Mouse (Mus musculus) C2C12 (cell line): ENCODE measurements around the gene Pdcd11.

Experiments used
- CTCF ChIP-seq: IDR thresholded peaks from one replicate; pipeline ENCODE4 v1.5.1; 2011; ENCODE audit not compliant: control insufficient read depth, insufficient read depth, insufficient read length
- MAX ChIP-seq: IDR thresholded peaks from one replicate; pipeline ENCODE4 v1.6.1; 2011; ENCODE audit warnings: mild to moderate bottlenecking, control low read depth

- TF ChIP-seq CTCF (peak; percentile 33), MAX (no peak)
Measured at GRCm38 (mm10) chr19:47168223-47168622, 77.7 kb downstream of the Pdcd11 start.
